Mouse (Mus musculus) midbrain, embryonic 11.5 days (tissue): ENCODE results near the gene Sox8. TPM values are rescaled to one million over a fixed set of nuclear protein-coding genes. Genes with fewer than 3 reads are reported as not detected.

Source experiments
- ATAC-seq: fragments of 200-750 bp; cut with Nextera tagmentation; 2 replicates; pipeline ENCODE4 v1.8.0; 2017; ENCODE audit warnings: moderate TSS enrichment, moderate library complexity; ENCODE audit not compliant: low FRiP score
- DNase-seq: peaks from one replicate; pipeline ENCODE4 v3.0.0; 2015; ENCODE audit warnings: low spot score; ENCODE audit errors: missing footprints
- H3K27ac ChIP-seq: fragments of 300-500 bp; sonication (generic); 2 replicates; pipeline ENCODE4 v1.5.1; 2014; ENCODE audit warnings: low read depth, low read length
- H3K27me3 ChIP-seq: fragments of 300-500 bp; sonication (generic); 2 replicates; pipeline ENCODE4 v1.6.1; 2014; ENCODE audit warnings: mild to moderate bottlenecking, low read length, moderate library complexity, mixed read lengths; ENCODE audit not compliant: control insufficient read depth, insufficient read depth
- H3K36me3 ChIP-seq: fragments of 300-500 bp; sonication (generic); 2 replicates; pipeline ENCODE4 v1.6.1; 2014; ENCODE audit warnings: mild to moderate bottlenecking, low read length, moderate library complexity, mixed read lengths; ENCODE audit not compliant: control insufficient read depth, insufficient read depth
- H3K4me1 ChIP-seq: fragments of 300-500 bp; sonication (generic); 2 replicates; pipeline ENCODE4 v1.6.1; 2014; ENCODE audit warnings: low read length; ENCODE audit not compliant: control insufficient read depth, insufficient read depth
- H3K4me2 ChIP-seq: fragments of 300-500 bp; sonication (generic); 2 replicates; pipeline ENCODE4 v1.6.1; 2014; ENCODE audit warnings: mild to moderate bottlenecking, moderate library complexity
- H3K4me3 ChIP-seq: fragments of 300-500 bp; sonication (generic); 2 replicates; pipeline ENCODE4 v1.5.1; 2014; ENCODE audit warnings: low read depth, low read length
- H3K9ac ChIP-seq: fragments of 300-500 bp; sonication (generic); 2 replicates; pipeline ENCODE4 v1.6.1; 2014; ENCODE audit warnings: low read length
- H3K9me3 ChIP-seq: fragments of 300-500 bp; sonication (generic); 2 replicates; pipeline ENCODE4 v1.6.1; 2016; ENCODE audit warnings: low read length; ENCODE audit not compliant: control insufficient read depth
- WGBS: fragments of 180-500 bp; shearing (Covaris S2); extraction: QIAGEN DNeasy Blood & Tissue Kit; methylation state at CpG from one replicate; pipeline ENCODE4 v1.1.7; 2014; 5-methylcytosine and 5-hydroxymethylcytosine counted together
- polyA plus RNA-seq: library from polyadenylated mRNA; unstranded; fragments of >200 nt; fragmentation: Nextera tagmentation; extraction: Ambion mirVana; gene quantifications from 2 replicates; pipeline ENCODE4 v1.2.1, GENCODE M21; 2014

Sox8 gene
- polyA plus RNA-seq, 1 experiment from 2014 or later, result 2.0 TPM

GRCm38 (mm10) chr17:25551313-25551712, 19.2 kb downstream of the Sox8 start:
- Histone ChIP-seq H3K4me2 (no peak overlapping the region), H3K27ac (no peak overlapping the region), H3K4me1 (peaks cover 4% of the 10 kb centered on the region), H3K4me3 (no peak overlapping the region), H3K36me3 (no peaks in the 10 kb centered on the region), H3K27me3 (no peaks in the 10 kb centered on the region), H3K9ac (no peak overlapping the region), H3K9me3 (no peaks in the 10 kb centered on the region)
- no peak for ATAC-seq
- WGBS, result 91% methylated on average over 11 of the region's 11 CpGs
- no peak for DNase-seq

GRCm38 (mm10) chr17:25550020-25550419, 20.5 kb downstream of the Sox8 start:
- Histone ChIP-seq H3K9ac (no peak overlapping the region), H3K27ac (no peak overlapping the region), H3K36me3 (no peaks in the 10 kb centered on the region), H3K9me3 (no peaks in the 10 kb centered on the region), H3K27me3 (no peaks in the 10 kb centered on the region), H3K4me2 (no peak overlapping the region), H3K4me3 (no peak overlapping the region), H3K4me1 (no peaks in the 10 kb centered on the region)
- no peak for ATAC-seq
- WGBS, result 89% methylated on average over 5 of the region's 5 CpGs
- no peak for DNase-seq

- no peak for DNase-seq
- no peaks in the 10 kb centered on the region for H3K27me3 ChIP-seq
- H3K4me1 ChIP-seq, result no peaks in the 10 kb centered on the region
- no peaks in the 10 kb centered on the region for H3K9me3 ChIP-seq
- H3K4me3 ChIP-seq, result no peak overlapping the region
- H3K36me3 ChIP-seq, result no peaks in the 10 kb centered on the region
- 58% methylated on average over 3 of the region's 3 CpGs for WGBS
- no peak overlapping the region for H3K4me2 ChIP-seq
- H3K9ac ChIP-seq, result no peak overlapping the region
- ATAC-seq, result no peak
- H3K27ac ChIP-seq, result no peak overlapping the region
Observed at GRCm38 (mm10) chr17:25547026-25547425, 23.5 kb downstream of the Sox8 start.

GRCm38 (mm10) chr17:25541768-25542167, 28.7 kb downstream of the Sox8 start:
- Histone ChIP-seq H3K4me3 (no peak overlapping the region), H3K4me2 (no peak overlapping the region), H3K4me1 (peaks cover 14% of the 10 kb centered on the region), H3K27ac (no peak overlapping the region), H3K27me3 (no peaks in the 10 kb centered on the region), H3K9ac (no peak overlapping the region), H3K36me3 (no peaks in the 10 kb centered on the region), H3K9me3 (no peaks in the 10 kb centered on the region)
- ATAC-seq (no peak), DNase-seq (no peak)
- WGBS, result 92% methylated on average over 4 of the region's 4 CpGs

- 86% methylated on average over 5 of the region's 5 CpGs for WGBS
- ATAC-seq, result no peak
Observed at GRCm38 (mm10) chr17:25540731-25541130, 29.8 kb downstream of the Sox8 start.

GRCm38 (mm10) chr17:25538945-25539875, 31.3 kb downstream of the Sox8 start:
- DNase-seq (peak; percentile 92), ATAC-seq (peak; percentile 74; the same call in 1 of the 2 replicates)
- Histone ChIP-seq H3K36me3 (no peaks in the 10 kb centered on the region), H3K27ac (peak overlapping the region; percentile 52), H3K27me3 (no peaks in the 10 kb centered on the region), H3K9ac (peak overlapping the region; percentile 59), H3K9me3 (no peaks in the 10 kb centered on the region), H3K4me3 (peak overlapping the region; percentile 9; the same call in 1 of the 2 replicates), H3K4me2 (peak overlapping the region; percentile 40), H3K4me1 (peaks cover 14% of the 10 kb centered on the region)
- WGBS, result 16% methylated on average over 27 of the region's 27 CpGs

More at GRCm38 (mm10) chr17:25540731-25541130, 29.8 kb downstream of the Sox8 start:
- Histone ChIP-seq H3K4me3 (no peak overlapping the region), H3K9me3 (no peaks in the 10 kb centered on the region), H3K36me3 (no peaks in the 10 kb centered on the region), H3K4me1 (peaks cover 14% of the 10 kb centered on the region), H3K4me2 (no peak overlapping the region), H3K27ac (no peak overlapping the region), H3K9ac (no peak overlapping the region), H3K27me3 (no peaks in the 10 kb centered on the region)
- no peak for DNase-seq

- no peak overlapping the region for H3K4me2 ChIP-seq
- H3K27me3 ChIP-seq, result no peaks in the 10 kb centered on the region; the same call in 1 of the 2 replicates
- H3K27ac ChIP-seq, result no peak overlapping the region
- H3K9me3 ChIP-seq, result no peaks in the 10 kb centered on the region
- 69% methylated on average over 8 of the region's 8 CpGs for WGBS
- DNase-seq (peak; percentile 45), ATAC-seq (no peak)
- no peak overlapping the region for H3K4me3 ChIP-seq
- H3K9ac ChIP-seq, result no peak overlapping the region
- no peaks in the 10 kb centered on the region for H3K4me1 ChIP-seq
- no peaks in the 10 kb centered on the region for H3K36me3 ChIP-seq
Observed at GRCm38 (mm10) chr17:25530357-25531022, 40.0 kb downstream of the Sox8 start.

- no peak overlapping the region for H3K4me2 ChIP-seq
- ATAC-seq, result no peak
- 88% methylated on average over 12 of the region's 12 CpGs for WGBS
Observed at GRCm38 (mm10) chr17:25522080-25522479, 48.4 kb downstream of the Sox8 start.

GRCm38 (mm10) chr17:25520492-25520891, 50.0 kb downstream of the Sox8 start:
- WGBS, result 58% methylated on average over 9 of the region's 9 CpGs
- no peak overlapping the region for H3K9ac ChIP-seq
- DNase-seq (no peak), ATAC-seq (no peak)
- no peaks in the 10 kb centered on the region for H3K36me3 ChIP-seq
- H3K4me3 ChIP-seq, result no peak overlapping the region
- no peaks in the 10 kb centered on the region for H3K4me1 ChIP-seq
- no peaks in the 10 kb centered on the region for H3K9me3 ChIP-seq
- H3K4me2 ChIP-seq, result no peak overlapping the region
- H3K27ac ChIP-seq, result no peak overlapping the region
- no peaks in the 10 kb centered on the region for H3K27me3 ChIP-seq

More at GRCm38 (mm10) chr17:25522080-25522479, 48.4 kb downstream of the Sox8 start:
- DNase-seq, result peak; percentile 35
- Histone ChIP-seq H3K4me1 (no peaks in the 10 kb centered on the region), H3K27ac (no peak overlapping the region), H3K4me3 (no peak overlapping the region), H3K9ac (no peak overlapping the region), H3K27me3 (no peaks in the 10 kb centered on the region), H3K9me3 (no peaks in the 10 kb centered on the region), H3K36me3 (no peaks in the 10 kb centered on the region)
